Mouse (Mus musculus) ES-E14 (cell line): ENCODE data around the gene Porcn. TPM values are rescaled to one million over a fixed set of nuclear protein-coding genes. Genes with fewer than 3 reads are reported as not detected.
A peak's percentile ranks its signal among the peaks of the same experiment; 100 is the strongest.

ENCODE experiments used
- DNase-seq: peaks from one replicate; pipeline ENCODE4 v3.0.0-alpha.2; 2013; ENCODE audit warnings: low read depth, low spot score
- H3K27ac ChIP-seq: 2 replicates; pipeline ENCODE4 v1.5.1; 2012; ENCODE audit warnings: low read depth, mild to moderate bottlenecking, low read length, moderate library complexity, mixed read lengths; ENCODE audit not compliant: poor library complexity, insufficient read depth, severe bottlenecking
- H3K36me3 ChIP-seq: 2 replicates; pipeline ENCODE4 v1.6.1; 2012; ENCODE audit warnings: mild to moderate bottlenecking, low read length, moderate library complexity, mixed read lengths; ENCODE audit not compliant: control insufficient read depth, poor library complexity, insufficient read depth, severe bottlenecking
- H3K4me1 ChIP-seq, 2 experiments: fragments of 150-350 bp in 1 of 2; sonication (generic) in 1 of 2; 2 replicates each; pipeline ENCODE4 v1.6.1; 2012; ENCODE audit warnings: low read length in 2 of 2, mild to moderate bottlenecking in 1 of 2, mixed read lengths in 1 of 2; ENCODE audit not compliant: control insufficient read depth in 2 of 2, insufficient read depth in 2 of 2, poor library complexity in 1 of 2
- H3K4me3 ChIP-seq, 2 experiments: fragments of 150-350 bp in 1 of 2; sonication (generic) in 1 of 2; 2 replicates each; pipeline ENCODE4 v1.5.1; 2012; ENCODE audit warnings: low read length in 2 of 2, low read depth in 1 of 2, mild to moderate bottlenecking in 1 of 2, mixed read lengths in 1 of 2; ENCODE audit not compliant: insufficient read depth in 1 of 2, poor library complexity in 1 of 2, severe bottlenecking in 1 of 2
- H3K9ac ChIP-seq: 2 replicates; pipeline ENCODE4 v1.6.1; 2012; ENCODE audit warnings: low read depth, mild to moderate bottlenecking, low read length, mixed read lengths; ENCODE audit not compliant: poor library complexity, insufficient read depth, severe bottlenecking
- H3K9me3 ChIP-seq: fragments of 150-350 bp; sonication (generic); 2 replicates; pipeline ENCODE4 v1.6.1; 2012; ENCODE audit warnings: low read depth, mild to moderate bottlenecking, low read length; ENCODE audit not compliant: control insufficient read depth, insufficient read depth
- CHD2 ChIP-seq: IDR thresholded peaks from 2 replicates; pipeline ENCODE4 v1.6.1; 2014; ENCODE audit warnings: mild to moderate bottlenecking, low read depth, low read length, inconsistent platforms
- HCFC1 ChIP-seq: IDR thresholded peaks from 2 replicates; pipeline ENCODE4 v1.6.1; 2012; ENCODE audit warnings: low read length, inconsistent platforms, borderline replicate concordance; ENCODE audit not compliant: insufficient read depth
- MAFK ChIP-seq: IDR thresholded peaks from 2 replicates; pipeline ENCODE4 v1.6.1; 2014; ENCODE audit warnings: mild to moderate bottlenecking, low read depth, low read length, inconsistent platforms; ENCODE audit not compliant: insufficient read depth
- ZC3H11A ChIP-seq: IDR thresholded peaks from 2 replicates; pipeline ENCODE4 v1.6.1; 2012; ENCODE audit warnings: low read depth, mild to moderate bottlenecking, inconsistent platforms, low read length, borderline replicate concordance
- ZNF384 ChIP-seq: IDR thresholded peaks from 2 replicates; pipeline ENCODE4 v1.6.1; 2012; ENCODE audit warnings: low read depth, low read length, inconsistent platforms
- in situ Hi-C, 2 experiments: fragments of 600-800 bp; cut with MboI; formaldehyde crosslinking; loops; one replicate each; pipeline ENCODE4 v1.15.1; 2025; ENCODE audit warnings: low sequenced_read_pairs in 2 of 2, inconsistent platforms in 1 of 2; ENCODE audit not compliant: unreplicated experiment in 2 of 2
- total RNA-seq: library from RNA; depleted of rRNA; stranded (reverse); fragments of 300-350 nt; gene quantifications from 2 replicates; pipeline ENCODE4 v1.2.3, GENCODE M21; 2012

Porcn gene
- total RNA-seq, 1 experiment = 59.0 TPM

- in situ Hi-C loops = no loop called here
- peaks cover 3% of the 10 kb centered on the region for H3K36me3 ChIP-seq
- H3K9ac ChIP-seq = no peak overlapping the region
- no peak overlapping the region for H3K4me3 ChIP-seq
- peaks cover 6% of the 10 kb centered on the region in 2 experiments; a peak in 3 of 4 replicates for H3K4me1 ChIP-seq
- no peaks in the 10 kb centered on the region for H3K9me3 ChIP-seq
- no peak for TF ChIP-seq CHD2
- no peak for TF ChIP-seq ZNF384
- TF ChIP-seq ZC3H11A = no peak
- no peak for TF ChIP-seq MAFK
- no peak for TF ChIP-seq HCFC1
- no peak overlapping the region for H3K27ac ChIP-seq
- no peak for DNase-seq
Observed at GRCm38 (mm10) chrX:8178871-8179270, 27.5 kb downstream of the Porcn start.

- DNase-seq = peak; percentile 78
Observed at GRCm38 (mm10) chrX:8175504-8176385, 30.6 kb downstream of the Porcn start, which contains the start of gene Tbc1d25. Gene Tbc1d25 (minus strand): TSS chrX:8176181.

GRCm38 (mm10) chrX:8175169-8175503 lies 31.2 kb downstream of the Porcn start:
- in situ Hi-C loops = no loop called here
- no peak for TF ChIP-seq HCFC1
- H3K4me3 ChIP-seq = peak overlapping the region; percentile 79 to 94
- peaks cover 0 to 4% of the 10 kb centered on the region in 2 experiments; a peak in 1 of 4 replicates for H3K4me1 ChIP-seq
- H3K9ac ChIP-seq = peak overlapping the region; percentile 85
- no peaks in the 10 kb centered on the region for H3K9me3 ChIP-seq
- no peak overlapping the region for H3K27ac ChIP-seq
- H3K36me3 ChIP-seq = peaks cover 12% of the 10 kb centered on the region
- no peak for DNase-seq

More at GRCm38 (mm10) chrX:8175504-8176385, 30.6 kb downstream of the Porcn start, which contains the start of gene Tbc1d25:
- peak within 1 kb of the TSS; percentile 79 to 94 for H3K4me3 ChIP-seq
- peaks cover 0 to 4% of the 10 kb centered on the region in 2 experiments; a peak in 1 of 4 replicates for H3K4me1 ChIP-seq
- H3K9me3 ChIP-seq = no peaks in the 10 kb centered on the region
- in situ Hi-C loops = no loop called here
- TF ChIP-seq MAFK (no peak), CHD2 (no peak), HCFC1 (no peak), ZNF384 (no peak), ZC3H11A (no peak)
- peaks cover 11% of the 10 kb centered on the region for H3K36me3 ChIP-seq
- peak within 1 kb of the TSS; percentile 85 for H3K9ac ChIP-seq
- peak within 1 kb of the TSS; percentile 89 for H3K27ac ChIP-seq

- Histone ChIP-seq H3K27ac (peak overlapping the region; percentile 90; the same call in 1 of the 2 replicates), H3K9ac (no peak overlapping the region; the same call in 1 of the 2 replicates), H3K4me1 (peaks cover 0 to 3% of the 10 kb centered on the region in 2 experiments; a peak in 1 of 4 replicates), H3K4me3 (peak overlapping the region in 1 of 2 experiments; percentile 28; a peak in 1 of 4 replicates), H3K36me3 (peaks cover 9% of the 10 kb centered on the region), H3K9me3 (no peaks in the 10 kb centered on the region)
- no peak for DNase-seq
- in situ Hi-C loops = no loop called here
- TF ChIP-seq CHD2 (no peak), HCFC1 (no peak), ZC3H11A (no peak), ZNF384 (no peak), MAFK (no peak)
Observed at GRCm38 (mm10) chrX:8167716-8168647, 38.3 kb downstream of the Porcn start.
